Comparison of ENCODE assay signal across 8 mouse cellular contexts in the genomic region with DNA sequence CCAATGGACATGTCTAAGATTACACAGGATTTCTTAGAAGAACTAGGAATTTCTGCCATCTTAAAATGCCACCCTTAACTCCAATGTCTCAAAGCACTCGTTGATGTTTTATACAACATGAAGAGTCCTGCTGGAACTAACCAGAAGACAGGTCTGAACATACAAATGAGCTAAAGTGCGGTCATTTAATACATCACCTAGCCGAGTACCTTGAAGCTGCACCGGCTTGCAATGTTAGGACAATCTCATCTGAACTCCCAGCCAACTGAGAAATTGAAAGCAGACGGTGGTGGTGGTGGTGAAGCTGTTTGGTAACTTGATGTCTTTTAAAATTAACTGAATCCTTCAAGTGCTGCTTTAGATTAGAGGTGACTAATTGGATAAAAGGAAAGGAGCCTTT. TPM values are rescaled to one million over a fixed set of nuclear protein-coding genes. Genes with fewer than 3 reads are reported as not detected.
DNase-seq lines count a peak whose midpoint lies in the region; ATAC-seq lines count a peak whose summit lies in the region.

No protein-coding gene starts in this region.

- no peaks in the 10 kb centered on the region for H3K27me3 ChIP-seq in heart, embryonic 13.5 days (replicated peaks)
- H3K27me3 ChIP-seq in hindbrain, embryonic 14.5 days (ENCODE audit: control insufficient read depth, insufficient read depth, low read length): 0 out of 2 replicates have a peak, but pooled peaks cover 4% of the 10 kb centered on the region
- peaks cover 15% of the 10 kb centered on the region; the same call in 1 of the 2 replicates for H3K27me3 ChIP-seq in midbrain, embryonic 12.5 days

- no peaks in the 10 kb centered on the region for H3K36me3 ChIP-seq in heart, embryonic 13.5 days
- no peaks in the 10 kb centered on the region for H3K36me3 ChIP-seq in hindbrain, embryonic 14.5 days (replicated peaks; ENCODE audit: control insufficient read depth, insufficient read depth)
- no peaks in the 10 kb centered on the region for H3K36me3 ChIP-seq in midbrain, embryonic 12.5 days

- peaks cover 27% of the 10 kb centered on the region for H3K4me1 ChIP-seq in heart, embryonic 13.5 days
- no peaks in the 10 kb centered on the region; the same call in 1 of the 2 replicates for H3K4me1 ChIP-seq in hindbrain, embryonic 14.5 days (replicated peaks; ENCODE audit: control insufficient read depth, insufficient read depth, low read length)
- peaks cover 9% of the 10 kb centered on the region for H3K4me1 ChIP-seq in midbrain, embryonic 12.5 days

- H3K9me3 ChIP-seq in heart, embryonic 13.5 days: no peaks in the 10 kb centered on the region
- no peaks in the 10 kb centered on the region for H3K9me3 ChIP-seq in hindbrain, embryonic 14.5 days (ENCODE audit: control insufficient read depth, low read length)
- no peaks in the 10 kb centered on the region for H3K9me3 ChIP-seq in midbrain, embryonic 12.5 days

- no peak for ATAC-seq in heart, embryonic 13.5 days (ENCODE audit: extremely low read depth, insufficient number of reproducible peaks, low FRiP score, low TSS enrichment)
- no peak for ATAC-seq in hindbrain, embryonic 14.5 days (ENCODE audit: low FRiP score)
- ATAC-seq in midbrain, embryonic 12.5 days (ENCODE audit: low FRiP score, low read depth): no peak
- ATAC-seq in cerebellum, adult (ENCODE audit: insufficient number of reproducible peaks, low FRiP score, low TSS enrichment): no peak
- ATAC-seq in megakaryocyte-erythroid progenitor cell, adult 5-6 weeks (replicated peaks; ENCODE audit: low FRiP score, low TSS enrichment, poor library complexity, severe bottlenecking): no peak

- no peak overlapping the region for H3K27ac ChIP-seq in heart, embryonic 13.5 days (replicated peaks)
- no peak overlapping the region for H3K27ac ChIP-seq in hindbrain, embryonic 14.5 days
- H3K27ac ChIP-seq in midbrain, embryonic 12.5 days (replicated peaks): no peak overlapping the region

- H3K4me3 ChIP-seq in heart, embryonic 13.5 days: peak overlapping the region; percentile 76
- peak overlapping the region; percentile 57 for H3K4me3 ChIP-seq in hindbrain, embryonic 14.5 days (replicated peaks; ENCODE audit: low read length)
- peak overlapping the region; percentile 65 for H3K4me3 ChIP-seq in midbrain, embryonic 12.5 days

- no peak for DNase-seq in heart, adult 11 months
- DNase-seq in T-cell, adult 2 months (ENCODE audit: low spot score): peak; percentile 1
- no peak for DNase-seq in hindbrain, embryonic 14.5 days (ENCODE audit: low spot score)
- no peak for DNase-seq in yolk sac, embryonic 10.5 days (ENCODE audit: low spot score)

- H3K9ac ChIP-seq in heart, embryonic 13.5 days: peak overlapping the region; percentile 89
- peak overlapping the region; percentile 59; the same call in 1 of the 2 replicates for H3K9ac ChIP-seq in hindbrain, embryonic 14.5 days
- H3K9ac ChIP-seq in midbrain, embryonic 12.5 days (replicated peaks): peak overlapping the region; percentile 50; the same call in 1 of the 2 replicates

- 45% methylated on average over 5 of the region's 5 CpGs for WGBS in heart, embryonic 13.5 days
- WGBS in hindbrain, embryonic 14.5 days: 62% methylated on average over 5 of the region's 5 CpGs
- 53% methylated on average over 5 of the region's 5 CpGs for WGBS in midbrain, embryonic 12.5 days

- peak overlapping the region; percentile 98 for H3K4me2 ChIP-seq in heart, embryonic 13.5 days
- peak overlapping the region; percentile 99 for H3K4me2 ChIP-seq in hindbrain, embryonic 14.5 days (replicated peaks)
- H3K4me2 ChIP-seq in midbrain, embryonic 12.5 days (replicated peaks): peak overlapping the region; percentile 100

RNA-seq across cellular contexts. Expression of gene Mitf, which starts 0.8 kb away (rescaled TPM):
- 15.4 and 17.3 TPM in 2 replicates for polyA plus RNA-seq in heart, embryonic 13.5 days (2015; fragmentation: Nextera tagmentation; extraction: Ambion mirVana)
- polyA plus RNA-seq in hindbrain, embryonic 14.5 days (2014; fragmentation: Nextera tagmentation; extraction: Ambion mirVana): 1.4 and 3.1 TPM in 2 replicates
- 0.52 and 0.88 TPM in 2 replicates for polyA plus RNA-seq in midbrain, embryonic 12.5 days (2016; fragmentation: Nextera tagmentation; extraction: Ambion mirVana)
- 1.0 and 1.7 TPM in 2 replicates for total RNA-seq in megakaryocyte-erythroid progenitor cell, adult 5-6 weeks (2014; fragmentation: Nextera tagmentation)
- 1.6 and 2.8 TPM in 2 replicates for total RNA-seq in megakaryocyte-erythroid progenitor cell, adult 5-6 weeks (2017)
